Mouse (Mus musculus) heart, postnatal 25 days (tissue): Measurements from ENCODE around the gene 9130023H24Rik. TPM values are rescaled to one million over a fixed set of nuclear protein-coding genes. Genes with fewer than 3 reads are reported as not detected.

Source experiments
- DNase-seq: peaks from one replicate; pipeline ENCODE4 v3.0.0; 2022; ENCODE audit warnings: low spot score
- intact Hi-C: fragments of 180-260 bp; cut with DNase I; formaldehyde crosslinking; loops from one replicate; pipeline ENCODE4 v1.15.1; 2025
- total RNA-seq, 2 experiments: library from RNA; stranded (reverse); gene quantifications; 2 replicates each; pipeline ENCODE4 v1.2.3; 2021

The 9130023H24Rik gene
- total RNA-seq, 2 experiments from 2014 or later: 3.3 to 3.4 TPM

DNA sequence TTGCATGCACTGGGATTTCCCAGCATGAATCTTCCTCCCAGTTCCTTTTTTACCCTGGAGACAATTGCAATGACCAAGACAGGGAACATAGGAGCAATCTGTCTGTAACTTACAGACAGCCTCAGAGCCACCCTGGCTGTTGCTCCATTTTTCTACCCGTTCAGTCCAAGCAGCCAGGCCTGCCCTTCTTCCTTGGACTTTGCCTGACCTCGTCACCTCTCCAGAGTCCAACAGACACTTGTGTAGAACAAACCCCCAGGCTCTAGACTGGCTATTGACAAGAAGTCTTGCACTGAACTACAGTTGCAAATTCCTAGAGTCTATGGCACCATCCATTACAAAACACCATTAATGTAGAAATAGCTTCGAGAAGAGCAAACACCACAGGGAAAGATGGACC is 28.0 kb downstream of the 9130023H24Rik start:
- intact Hi-C loops: loop anchor here (2.0 to 5.0 kb wide), 2 partner anchors 105 to 203 kb away; no protein-coding TSS in a partner anchor

GRCm38 (mm10) chr7:128208187-128208586 is 29.6 kb downstream of the 9130023H24Rik start:
- intact Hi-C loops: loop anchor here (2.0 to 5.0 kb wide), 2 partner anchors 103 to 201 kb away; no protein-coding TSS in a partner anchor
- DNase-seq: no peak

More for the DNA sequence above, 28.0 kb downstream of the 9130023H24Rik start:
- DNase-seq: no peak

- DNase-seq: peak; percentile 16
- intact Hi-C loops: loop anchor here (5.0 kb wide), 1 partner anchor 199 kb away; no protein-coding TSS in a partner anchor
These were observed 31.7 kb downstream of the 9130023H24Rik start, which contains the start of gene Cox6a2 for GRCm38 (mm10) chr7:128206152-128206551. Gene Cox6a2, minus strand, starts transcription at chr7:128206387.

DNA sequence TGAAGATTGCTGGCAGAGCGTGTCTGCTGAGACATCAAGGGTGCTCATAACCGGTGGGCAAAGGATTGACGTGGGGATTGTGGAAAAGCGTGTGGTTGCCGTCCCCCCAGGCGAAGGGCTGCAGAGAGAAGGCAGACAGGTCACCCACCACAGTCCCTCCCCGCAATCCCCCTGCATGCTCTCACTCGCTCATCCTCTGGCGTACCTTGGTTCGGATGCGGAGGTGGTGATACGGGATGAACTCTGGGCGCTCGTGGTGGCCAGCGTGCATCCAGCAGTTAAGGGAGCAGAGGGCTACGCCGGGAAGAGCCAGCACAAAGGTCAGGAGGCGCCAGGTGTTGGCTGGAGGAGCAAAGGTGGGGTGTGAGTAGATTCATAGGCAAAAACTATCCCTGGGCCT is 32.1 kb downstream of the 9130023H24Rik start:
- intact Hi-C loops: loop anchor here (5.0 kb wide), 1 partner anchor 198 kb away; no protein-coding TSS in a partner anchor
- DNase-seq: no peak

DNA sequence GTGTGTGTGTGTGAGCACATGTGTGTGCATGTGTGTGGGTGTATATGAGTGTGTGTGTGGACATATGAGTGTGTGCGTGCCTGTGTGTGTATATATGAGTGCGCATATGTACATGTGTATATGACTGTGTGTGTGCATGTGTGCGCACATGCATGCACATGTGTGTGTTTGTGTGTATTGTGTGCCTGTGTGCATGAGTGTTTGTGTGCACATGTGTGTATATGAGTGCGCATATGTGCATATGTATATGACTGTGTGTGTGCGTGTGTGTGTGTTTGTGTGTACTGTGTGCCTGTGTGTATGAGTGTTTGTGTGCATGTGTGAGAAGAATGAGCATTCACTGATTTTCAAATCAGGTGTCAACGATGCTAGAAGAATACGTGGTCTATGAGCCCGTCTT is 33.7 kb downstream of the 9130023H24Rik start:
- no peak for DNase-seq
- intact Hi-C loops: no loop called here

- intact Hi-C loops: no loop called here
- DNase-seq: no peak
These were observed 34.8 kb downstream of the 9130023H24Rik start for GRCm38 (mm10) chr7:128203071-128203470.

DNA sequence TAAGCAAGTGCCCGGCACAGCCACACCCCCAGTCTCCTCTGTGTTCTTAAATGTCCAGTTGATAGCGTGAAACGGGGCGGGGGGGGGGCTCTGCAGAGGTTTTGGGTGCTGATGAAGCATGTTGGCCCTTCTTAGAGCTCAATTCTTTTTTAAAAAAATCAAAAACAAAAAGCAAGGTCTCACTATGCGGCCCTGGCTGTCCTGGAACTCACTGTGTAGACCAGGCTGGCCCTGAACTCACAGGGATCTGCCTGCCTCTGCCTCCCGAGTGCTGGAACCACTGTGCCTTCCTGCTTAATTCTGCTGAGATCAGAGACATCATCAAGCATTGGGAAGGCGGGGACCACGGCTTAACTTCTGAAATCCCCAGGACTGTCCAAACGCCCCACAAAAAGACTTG is 36.2 kb downstream of the 9130023H24Rik start:
- no peak for DNase-seq
- intact Hi-C loops: no loop called here

Other genes starting within 250 kb of the 9130023H24Rik start
- gene Pycard, start 244.2 kb downstream of the 9130023H24Rik start, total RNA-seq: 10 to 100 TPM; 10.3 to 10.9 TPM
- 100 to 1,000 TPM; 301 to 325 TPM for gene Trim72, start 234.1 kb downstream of the 9130023H24Rik start, total RNA-seq
- gene Itgam, start 175.4 kb downstream of the 9130023H24Rik start, total RNA-seq: 1 to 10 TPM; 4.6 to 5.1 TPM
- not detected for gene Gm49368, start 175.3 kb downstream of the 9130023H24Rik start, total RNA-seq
- gene Itgax, start 108.5 kb downstream of the 9130023H24Rik start, total RNA-seq: under 1 TPM; 0.17 to 0.26 TPM
- gene Itgad, start 83.7 kb downstream of the 9130023H24Rik start, total RNA-seq: not detected
- gene Cox6a2, start 31.6 kb downstream of the 9130023H24Rik start, total RNA-seq: 1,000 to 10,000 TPM; 2,394 to 2,415 TPM
- 1 to 10 TPM; 6.8 to 7.2 TPM for gene Armc5, start 689 bp downstream of the 9130023H24Rik start, total RNA-seq
- 10 to 100 TPM; 19.6 to 22.5 TPM for gene Tgfb1i1, start 8.8 kb upstream of the 9130023H24Rik start, total RNA-seq
- not detected for gene Slc5a2, start 27.6 kb upstream of the 9130023H24Rik start, total RNA-seq
- 1 to 10 TPM; 6.1 to 6.4 TPM for gene BC017158, start 60.1 kb upstream of the 9130023H24Rik start, total RNA-seq
- gene Rgs10, start 180.7 kb upstream of the 9130023H24Rik start, total RNA-seq: 10 to 100 TPM; 10.7 to 11.8 TPM
- 10 to 100 TPM; 42.0 to 45.4 TPM for gene Tial1, start 223.7 kb upstream of the 9130023H24Rik start, total RNA-seq